Mouse (Mus musculus) left cerebral cortex, adult 6 months (tissue): Measurements from ENCODE around the gene Ccin. TPM values are rescaled to one million over a fixed set of nuclear protein-coding genes. Genes with fewer than 3 reads are reported as not detected.

Source experiments
- long read RNA-seq, 2 experiments: library from polyadenylated mRNA; unstranded; transcript quantifications; one replicate each; pipeline ENCODE4 v2.0.0; 2019 to 2020
- polyA plus RNA-seq: library from polyadenylated mRNA; unstranded; fragments of <200 nt; fragmentation: Nextera tagmentation; gene quantifications from 2 replicates; pipeline ENCODE4 v1.2.3, GENCODE M21; 2021

The Ccin gene
- not detected in 2 replicates for polyA plus RNA-seq
- long read RNA-seq, experiment 1, result 0 reads
- long read RNA-seq, experiment 2, result 0 reads

GRCm38 (mm10) chr4:43983181-43983580, at the start of gene Ccin:
Gene Ccin, plus strand, starts transcription at chr4:43983483.

GRCm38 (mm10) chr4:43957292-43957845, 25.9 kb upstream of the Ccin start, which contains the start of gene Glipr2:
Gene Glipr2, plus strand, starts transcription at chr4:43957401.

GRCm38 (mm10) chr4:44004126-44004525, 20.8 kb downstream of the Ccin start, which contains the start of gene Clta:
Gene Clta, plus strand, starts transcription at chr4:44004452.

Other genes starting within 250 kb of the Ccin start
- not detected in 2 replicates for gene Olfr159, start 212.5 kb upstream of the Ccin start, polyA plus RNA-seq
- not detected in 2 replicates for gene Olfr156, start 159.6 kb upstream of the Ccin start, polyA plus RNA-seq
- not detected in 2 replicates for gene Olfr157, start 143.3 kb upstream of the Ccin start, polyA plus RNA-seq
- not detected in 2 replicates for gene Olfr155, start 131.9 kb upstream of the Ccin start, polyA plus RNA-seq
- gene Reck, start 108.0 kb upstream of the Ccin start, polyA plus RNA-seq, result 1.5 and 2.6 TPM in 2 replicates
- gene Glipr2, start 26.1 kb upstream of the Ccin start, polyA plus RNA-seq, result 3.3 and 3.8 TPM in 2 replicates
- gene Clta, start 21.0 kb downstream of the Ccin start, polyA plus RNA-seq, result 566 and 576 TPM in 2 replicates
- gene Gne, start 100.7 kb downstream of the Ccin start, polyA plus RNA-seq, result 23.1 and 27.8 TPM in 2 replicates